Mouse (Mus musculus): ENCODE data around the gene Rfng.

- TF ChIP-seq POLR2A (IDR thresholded peaks at IDR 0.05; ENCODE audit: extremely low read depth, insufficient read depth, low read length) (no peak), CTCF (IDR thresholded peaks at IDR 0.05; ENCODE audit: low read depth, low read length) (no peak)
Observed at GRCm38 (mm10) chr11:120818251-120818650, 34.2 kb upstream of the Rfng start.

All from liver, adult 2 months (tissue).